Mouse (Mus musculus) cerebellum, adult 11-12 months (tissue): Measurements from ENCODE around the gene Vmn1r51.
"Not testable (repeated sequence)": the region's sequence is repeated elsewhere in the genome, so short reads cannot be mapped to it uniquely, and the experiment has no call there.

Experiments used
- DNase-seq: peaks from one replicate; pipeline ENCODE4 v3.0.0; 2022

The Vmn1r51 gene

DNA sequence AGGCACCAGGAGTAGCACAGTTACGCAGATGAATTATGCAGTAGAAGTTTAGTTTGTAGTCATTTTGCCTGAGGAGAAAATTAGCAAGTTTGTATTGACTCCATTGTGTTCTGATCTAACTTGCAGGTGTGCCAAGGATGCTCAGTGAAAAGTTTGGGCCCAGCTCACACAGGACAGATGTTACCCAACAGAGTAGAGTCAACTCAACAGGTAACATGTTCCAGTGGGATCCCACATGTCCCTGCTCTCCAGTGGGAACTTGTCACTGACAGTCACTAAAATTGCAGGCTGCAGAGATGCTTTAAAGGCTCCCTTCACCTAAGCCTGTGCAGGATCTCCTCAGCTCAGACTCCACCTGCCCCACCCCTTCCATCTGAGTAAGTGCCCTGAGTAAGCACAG is at the start of gene Vmn1r51:
Gene Vmn1r51 (plus strand): TSS at position 301 of the 400 bp plus-strand sequence.
- DNase-seq, result not testable (repeated sequence)

- DNase-seq, result no peak
These were observed 44.0 kb upstream of the Vmn1r51 start, which contains the start of gene Vmn1r49 for GRCm38 (mm10) chr6:90078406-90078805. Gene Vmn1r49, minus strand, starts transcription at chr6:90078506.

DNA sequence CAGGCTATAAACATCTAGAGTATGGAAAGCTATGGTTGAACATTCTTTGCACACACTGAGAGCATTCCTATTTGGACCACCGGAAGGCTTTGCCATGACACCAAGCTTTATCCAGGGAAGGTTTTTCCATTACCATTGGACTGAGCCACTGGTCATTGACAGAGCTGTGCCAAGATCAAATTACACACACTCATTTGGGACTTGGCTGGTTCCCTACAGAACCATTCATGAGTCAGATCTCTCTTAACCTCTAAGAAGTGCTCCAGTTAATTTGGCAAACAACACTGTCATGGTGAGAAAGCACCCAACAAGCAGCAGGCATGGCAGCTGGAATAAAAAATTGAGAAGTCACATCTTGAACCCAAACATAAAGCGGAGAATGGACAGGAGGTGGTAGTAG is 21.8 kb upstream of the Vmn1r51 start:
- no peak for DNase-seq

GRCm38 (mm10) chr6:90101130-90101529 is 21.3 kb upstream of the Vmn1r51 start, which contains the start of gene Vmn1r50:
Gene Vmn1r50, plus strand, starts transcription at chr6:90101430.
- no peak for DNase-seq

DNA sequence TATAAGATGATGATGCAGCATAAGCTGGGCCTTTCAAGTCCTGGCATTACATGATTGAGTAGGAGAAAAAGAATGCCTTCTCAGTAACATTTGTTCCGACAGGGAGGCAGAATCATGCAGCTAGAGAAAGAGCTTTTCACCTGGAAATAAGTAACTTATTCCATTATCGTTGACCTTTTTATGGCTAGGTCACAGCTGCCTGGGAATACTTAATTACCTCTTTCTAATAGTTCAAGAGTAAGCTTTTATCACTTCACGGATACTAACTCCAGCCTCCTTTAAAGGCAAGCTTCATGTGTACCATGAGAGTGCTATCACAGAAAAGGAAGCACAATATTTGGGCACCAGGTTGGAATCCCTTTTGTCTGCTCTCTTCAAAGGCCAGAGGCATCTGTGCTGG is 37.7 kb downstream of the Vmn1r51 start:
- no peak for DNase-seq

GRCm38 (mm10) chr6:90174508-90174907 is 52.1 kb downstream of the Vmn1r51 start, which contains the start of gene Vmn1r52:
Gene Vmn1r52, plus strand, starts transcription at chr6:90174808.
- DNase-seq, result no peak
